Mouse (Mus musculus) adipocyte (in vitro differentiated cells): Measurements from ENCODE around the gene Ifitm6.
A peak's percentile ranks its signal among the peaks of the same experiment; 100 is the strongest.
"Not testable (repeated sequence)": the region's sequence is repeated elsewhere in the genome, so short reads cannot be mapped to it uniquely, and the experiment has no call there.

Source experiments
- DNase-seq: peaks from one replicate; pipeline ENCODE4 v3.0.0-alpha.2; 2016; ENCODE audit warnings: low spot score

Gene Ifitm6

DNA sequence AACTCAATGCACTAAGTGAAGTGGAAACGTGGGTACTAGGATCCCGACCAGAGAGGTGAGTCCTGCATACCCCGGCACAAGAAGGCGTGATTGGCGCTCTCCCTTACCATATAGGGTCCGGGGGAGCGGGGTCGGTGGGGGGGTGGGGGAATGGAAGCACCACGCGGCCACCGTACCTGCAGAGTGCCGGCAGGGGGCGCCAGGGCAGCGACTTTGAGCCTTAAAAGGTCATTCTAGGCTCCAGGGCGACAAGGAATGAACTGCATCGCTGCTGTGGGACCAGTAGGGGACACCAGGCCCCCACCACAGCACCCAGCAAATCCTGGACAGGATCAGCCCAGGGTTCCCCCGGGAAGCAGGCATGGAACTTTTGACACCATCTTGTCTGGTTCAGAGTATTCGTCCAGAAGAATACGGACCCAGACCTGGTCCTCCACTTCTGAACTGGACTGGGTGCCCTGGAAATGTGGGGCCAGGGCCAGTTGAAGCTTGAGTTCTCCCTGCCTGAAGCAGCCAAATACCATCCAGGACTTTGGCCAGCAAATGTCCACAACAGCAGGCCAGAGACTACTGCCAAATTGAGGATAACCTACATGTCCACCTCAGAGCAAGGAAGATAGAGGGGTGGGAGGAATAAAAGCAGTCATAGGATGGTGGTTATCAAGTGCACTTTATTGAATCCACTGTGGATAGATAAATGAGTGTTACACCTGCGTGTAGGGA is 8.6 kb downstream of the Ifitm6 start:
- peak; percentile 85 for DNase-seq

DNA sequence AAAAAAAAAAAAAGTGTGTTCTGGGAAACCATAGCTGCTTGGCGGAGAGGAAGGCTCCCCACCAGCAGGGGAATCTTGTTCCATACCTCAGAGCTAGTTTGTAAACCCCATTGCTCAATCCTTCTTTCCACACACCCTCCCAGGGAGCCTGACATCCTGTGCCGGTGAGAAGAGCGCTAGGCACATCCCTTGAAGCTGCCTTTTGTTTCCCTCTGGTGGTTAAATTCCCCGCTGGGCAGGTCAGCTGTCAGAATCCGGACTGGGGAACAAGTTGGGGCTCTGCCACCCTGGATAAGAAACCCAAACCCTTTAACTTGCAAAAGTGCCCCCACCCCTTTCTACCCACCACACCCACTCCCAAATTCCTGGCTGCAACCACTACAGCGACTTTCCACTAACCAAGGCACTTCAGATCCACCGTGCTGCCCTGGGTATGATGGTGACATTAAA is 9.4 kb downstream of the Ifitm6 start:
- DNase-seq, result peak; percentile 53

DNA sequence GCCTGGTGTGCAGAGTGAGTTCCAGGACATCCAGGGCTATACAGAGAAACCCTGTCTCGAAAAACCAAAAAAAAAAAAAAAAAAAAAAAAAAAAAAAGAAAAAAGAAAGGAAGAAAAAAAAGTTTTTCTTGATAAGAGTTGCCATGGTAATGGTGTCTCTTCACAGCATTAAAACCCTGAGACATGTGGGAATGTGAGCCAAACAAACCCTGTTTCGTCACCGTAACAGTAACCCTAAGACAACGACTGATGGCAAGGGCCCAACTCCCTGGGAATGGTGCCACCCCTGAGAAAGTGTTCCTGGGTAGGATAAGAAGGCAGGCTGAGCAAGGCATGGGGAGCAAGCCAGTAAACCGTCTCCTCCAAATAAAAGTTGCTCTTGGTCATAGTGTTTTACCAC is 10.8 kb downstream of the Ifitm6 start:
- DNase-seq, result peak; percentile 94

DNA sequence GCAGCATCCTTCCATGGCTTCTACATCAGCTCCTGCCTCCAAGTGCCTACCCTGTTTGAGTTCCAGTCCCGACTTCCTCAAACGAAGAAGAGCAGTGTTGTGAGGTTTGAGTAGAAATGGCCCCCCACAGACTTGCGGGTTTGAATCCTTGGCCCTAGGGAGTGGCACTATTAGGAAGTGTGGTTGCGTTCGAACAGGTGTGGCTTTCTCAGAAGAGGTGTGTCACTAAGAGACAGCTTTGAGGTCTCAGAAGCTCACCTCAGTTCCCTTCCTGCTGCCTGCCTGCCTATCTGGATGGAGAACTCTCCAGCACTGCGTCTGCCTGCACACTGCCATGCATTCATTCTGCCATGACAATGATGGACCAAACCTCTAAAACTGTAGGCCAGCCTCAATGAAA is 11.3 kb downstream of the Ifitm6 start:
- no peak for DNase-seq

DNA sequence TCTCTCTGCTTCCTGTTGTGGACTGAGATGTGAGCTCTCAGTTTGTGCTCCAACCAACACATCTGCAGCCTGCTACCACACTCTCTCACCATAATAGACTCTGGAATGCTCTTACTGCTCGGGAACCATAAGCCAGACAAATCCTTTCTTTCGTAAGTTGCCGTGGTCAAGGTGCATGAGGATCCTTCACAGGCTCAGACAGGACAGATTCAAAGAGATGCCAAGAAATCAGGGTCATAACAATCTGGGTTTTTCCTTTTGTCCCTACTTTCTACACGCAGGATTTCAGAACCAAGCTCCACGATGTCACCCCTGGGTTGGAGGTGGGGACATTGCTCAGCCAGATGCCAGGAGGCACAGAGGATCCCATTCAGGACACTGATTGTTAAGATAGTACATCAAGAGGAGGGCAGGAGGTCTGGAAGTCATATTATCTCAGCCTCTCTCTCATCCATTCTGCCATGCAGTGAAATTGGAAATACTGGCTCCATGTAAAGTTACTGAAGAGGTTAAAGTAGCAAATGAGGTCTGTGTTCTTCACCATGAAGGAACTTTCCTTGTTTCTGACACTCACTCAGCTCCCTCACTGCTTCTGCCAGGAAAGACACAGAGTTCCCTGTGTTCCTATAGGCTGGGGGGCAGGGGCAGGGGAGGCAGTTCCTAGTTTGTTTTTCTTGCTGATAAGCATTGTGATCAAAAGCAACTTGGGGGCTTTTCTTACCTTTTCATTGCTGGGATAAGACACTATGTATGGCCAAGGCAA is 14.3 kb downstream of the Ifitm6 start:
- DNase-seq, result no peak

DNA sequence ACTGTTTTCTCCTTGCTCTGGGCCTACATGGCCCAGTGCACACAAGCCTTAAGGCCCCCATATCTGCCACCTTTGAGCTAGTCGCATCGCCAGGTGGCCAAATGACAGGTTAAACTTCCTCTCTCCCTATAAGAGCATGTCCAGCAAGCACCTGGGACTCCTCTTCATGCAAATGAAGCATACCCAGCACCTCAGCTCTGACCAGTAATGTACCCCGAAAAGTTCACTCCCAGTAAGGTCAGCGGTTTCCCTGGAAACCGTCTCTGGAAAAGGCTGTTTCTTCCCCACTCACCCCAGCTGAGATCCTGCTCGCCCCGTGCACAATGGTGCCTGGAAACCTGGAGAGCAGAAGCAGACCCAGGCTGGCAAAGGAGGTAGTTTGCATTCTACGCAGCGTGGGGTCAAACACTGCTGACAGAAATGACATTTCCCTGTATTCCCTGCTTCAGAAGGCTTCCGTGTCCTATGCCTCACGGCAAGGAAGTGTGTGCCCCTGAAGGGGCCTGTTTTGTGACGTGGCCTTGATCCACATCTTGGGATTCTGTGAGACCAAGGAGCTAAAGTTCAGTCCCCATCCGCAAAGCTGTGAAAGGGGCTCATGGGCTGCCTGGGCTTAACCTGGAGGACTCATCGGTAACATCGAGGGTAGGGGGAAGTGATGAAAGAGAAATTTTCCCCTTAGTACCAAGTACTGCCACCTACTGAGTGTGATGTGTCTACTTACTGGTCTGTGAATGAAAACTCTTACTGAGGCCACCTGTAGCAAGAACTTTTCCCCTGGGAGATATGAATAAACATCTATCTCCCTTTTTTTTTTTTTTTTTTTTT is 16.6 kb downstream of the Ifitm6 start:
- DNase-seq, result no peak

DNA sequence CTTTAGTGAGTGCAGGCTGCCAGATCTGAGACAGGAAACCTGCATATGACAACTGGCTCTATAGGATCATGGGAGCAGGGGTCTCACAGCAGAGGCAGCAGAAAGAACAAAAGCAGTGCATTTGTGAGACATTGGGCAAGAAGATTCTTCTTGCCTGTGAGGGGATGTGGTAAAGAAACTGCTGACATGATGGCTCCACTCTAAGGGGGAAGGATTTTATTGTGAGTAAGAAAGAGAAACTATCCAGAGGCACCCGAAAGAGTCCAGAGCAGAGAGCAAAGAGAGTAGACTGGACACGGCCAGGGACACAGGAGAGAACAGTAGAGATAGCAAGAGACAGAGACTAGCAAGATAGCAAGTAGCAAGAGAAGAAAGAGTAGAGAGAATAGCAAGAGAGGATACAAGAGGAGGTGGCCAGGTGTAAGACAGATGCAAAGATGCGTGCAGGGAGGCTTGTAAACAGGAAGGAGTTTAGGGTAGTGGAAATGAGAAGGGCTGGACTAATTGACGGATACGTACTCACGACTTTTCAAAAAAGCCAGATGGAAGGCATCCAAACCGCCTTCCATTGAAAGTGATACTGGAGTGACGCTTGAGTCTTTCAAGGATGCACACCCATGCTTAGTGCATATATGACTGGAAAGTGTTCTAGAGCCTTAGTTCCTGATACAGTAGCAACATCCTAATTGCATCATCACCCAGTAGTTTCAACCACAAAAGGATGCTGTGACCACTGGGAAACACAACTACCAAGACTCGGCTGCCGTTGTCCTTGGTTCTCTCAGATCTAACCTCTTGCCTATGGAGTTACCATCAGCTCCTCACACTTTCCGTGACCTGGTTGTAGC is 18.6 kb downstream of the Ifitm6 start:
- DNase-seq, result no peak

DNA sequence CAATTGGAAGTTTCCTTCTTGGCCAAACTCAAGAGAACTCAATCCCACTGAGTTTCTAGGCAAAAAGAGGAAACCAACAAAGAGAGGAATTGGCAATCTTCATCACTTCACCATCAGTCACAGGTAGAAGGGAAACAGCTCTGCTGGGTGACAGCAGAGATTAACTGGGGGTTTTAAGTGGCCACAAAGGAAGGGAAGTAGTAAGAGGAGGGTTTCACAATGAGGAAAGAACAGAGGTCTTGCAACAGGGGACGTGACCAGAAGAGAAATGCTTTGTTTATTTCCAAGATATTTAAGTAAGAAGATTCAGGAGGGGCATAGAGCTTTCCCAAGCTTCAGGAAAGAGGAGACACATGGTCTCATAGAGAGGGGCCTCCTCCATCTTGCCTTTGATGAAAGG is 19.9 kb downstream of the Ifitm6 start:
- no peak for DNase-seq

DNA sequence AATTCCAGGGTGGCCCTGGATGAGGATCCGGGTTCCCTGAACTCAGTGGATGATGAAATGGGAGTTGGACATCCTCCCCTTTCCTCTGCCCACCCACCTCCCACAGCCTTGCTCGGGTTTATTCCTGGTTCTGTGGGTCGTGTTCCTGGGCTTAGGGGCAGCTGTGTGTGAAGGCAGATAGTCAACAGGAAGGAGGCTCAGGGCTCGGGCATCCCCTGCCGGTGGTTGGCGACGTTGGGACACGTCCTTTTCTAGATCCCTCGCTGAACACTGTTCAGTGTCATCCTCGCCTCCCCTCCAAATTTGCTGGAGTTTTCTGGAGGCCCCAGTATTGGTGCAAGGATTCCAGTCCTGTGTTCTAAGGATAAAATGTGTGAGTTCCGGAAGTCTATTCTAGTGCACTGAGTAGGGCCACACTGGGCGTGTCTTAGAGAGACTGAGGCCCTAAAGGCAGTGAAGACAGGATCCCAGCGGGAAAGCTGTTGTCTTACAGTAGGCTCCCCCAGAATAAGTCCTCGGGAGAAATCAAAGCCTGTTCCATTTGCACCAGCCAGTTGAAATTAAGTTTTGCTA is 26.5 kb downstream of the Ifitm6 start:
- no peak for DNase-seq

DNA sequence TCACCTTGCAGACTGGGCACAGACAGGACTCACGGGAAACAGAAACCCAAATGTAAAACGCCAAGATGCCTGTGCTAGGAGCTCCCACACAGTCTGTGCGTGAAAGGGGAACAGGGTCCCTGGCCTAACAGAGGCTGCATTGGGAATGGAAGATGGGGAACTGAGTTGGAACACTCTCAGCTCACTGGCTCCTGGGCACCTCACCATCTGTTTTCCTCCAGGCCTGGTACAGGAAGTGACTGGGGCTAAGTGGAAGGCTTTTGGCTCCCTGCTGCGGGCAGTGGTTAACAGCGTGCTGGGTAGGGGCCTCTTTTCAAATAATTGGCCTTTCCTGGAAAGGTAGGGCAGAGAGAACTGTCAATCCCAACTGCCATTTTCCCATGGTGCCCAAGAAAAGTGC is 27.1 kb downstream of the Ifitm6 start:
- no peak for DNase-seq

DNA sequence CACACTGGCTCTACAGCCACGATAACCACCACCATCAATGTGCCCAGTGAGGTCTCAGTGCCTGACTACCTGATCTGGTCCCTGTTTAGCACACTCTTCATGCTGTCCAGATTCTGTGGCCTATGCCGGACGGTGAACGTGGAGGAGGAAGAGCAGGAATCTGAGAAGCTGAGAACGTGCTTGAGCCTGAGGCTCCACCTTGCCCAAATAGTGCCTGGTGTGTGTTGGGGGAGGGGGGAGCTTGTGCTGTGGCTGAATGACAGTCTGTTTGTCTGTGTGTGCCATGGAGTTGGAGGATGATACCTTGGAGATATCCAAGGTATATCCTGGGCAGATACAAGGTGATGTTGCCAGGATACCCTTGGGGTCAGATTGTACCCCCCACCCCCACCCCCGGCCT is 27.5 kb downstream of the Ifitm6 start:
- DNase-seq, result no peak

DNA sequence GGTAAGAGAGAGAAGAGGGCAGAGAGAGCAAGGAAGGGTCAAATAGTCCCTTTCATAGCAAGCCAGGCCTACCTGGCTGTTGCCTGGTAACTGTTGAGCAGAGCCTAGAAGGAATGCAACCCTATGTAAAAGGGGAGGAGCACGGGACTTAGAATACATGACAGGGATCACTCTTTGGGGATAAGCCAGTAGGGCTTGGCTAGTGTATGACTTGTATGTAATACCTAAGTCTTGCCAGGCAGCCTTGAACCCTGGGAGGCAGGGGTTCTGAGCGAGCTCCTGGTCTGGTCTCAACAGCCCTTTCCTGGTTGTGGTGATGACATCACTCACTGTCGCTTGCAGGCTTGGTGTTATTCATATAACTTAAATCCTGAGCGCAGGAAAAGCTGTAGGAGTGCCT is 28.7 kb downstream of the Ifitm6 start:
- no peak for DNase-seq

DNA sequence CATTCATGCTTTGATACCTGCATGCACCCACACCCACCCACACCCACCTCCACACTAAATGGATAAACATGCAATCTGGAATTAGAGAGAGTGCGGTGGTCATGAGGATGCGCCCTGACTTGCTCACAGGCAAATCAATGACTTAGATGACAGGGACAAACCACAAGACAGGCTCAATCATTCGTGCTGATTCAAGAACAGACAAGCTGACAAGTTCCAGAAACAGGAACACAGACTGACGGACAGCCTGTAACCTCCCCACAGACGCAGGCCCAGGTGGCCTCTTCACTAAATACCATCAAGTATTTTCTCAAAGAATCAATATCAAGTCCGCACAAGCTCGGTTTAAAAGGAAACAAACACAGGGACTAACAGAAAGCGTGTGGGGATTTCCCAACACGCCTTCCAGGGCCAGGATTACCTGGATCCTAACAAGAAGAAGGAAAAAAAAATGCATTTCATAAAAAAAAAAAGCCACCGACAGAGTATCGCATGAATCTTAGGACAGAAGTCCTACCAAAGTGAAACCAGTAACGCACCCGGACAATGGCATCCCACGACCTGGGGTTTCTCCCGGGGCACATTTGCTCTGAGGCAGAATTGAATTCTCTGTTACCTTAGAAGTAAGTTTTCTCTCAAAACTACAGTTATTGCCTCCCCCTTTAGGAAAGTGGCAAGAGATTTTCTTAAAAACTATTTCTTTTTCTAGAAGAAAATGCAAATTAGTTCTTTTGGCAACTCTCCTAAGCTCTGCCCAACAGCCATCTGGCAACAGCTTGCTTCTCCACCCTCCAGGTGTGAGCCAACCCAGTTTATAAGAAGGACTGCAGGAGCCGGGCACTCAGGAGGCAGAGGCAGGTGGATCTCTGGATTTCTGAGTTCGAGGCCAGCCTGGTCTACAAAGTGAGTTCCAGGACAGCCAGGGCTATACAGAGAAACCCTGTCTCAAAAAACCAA is 30.3 kb downstream of the Ifitm6 start:
- no peak for DNase-seq

DNA sequence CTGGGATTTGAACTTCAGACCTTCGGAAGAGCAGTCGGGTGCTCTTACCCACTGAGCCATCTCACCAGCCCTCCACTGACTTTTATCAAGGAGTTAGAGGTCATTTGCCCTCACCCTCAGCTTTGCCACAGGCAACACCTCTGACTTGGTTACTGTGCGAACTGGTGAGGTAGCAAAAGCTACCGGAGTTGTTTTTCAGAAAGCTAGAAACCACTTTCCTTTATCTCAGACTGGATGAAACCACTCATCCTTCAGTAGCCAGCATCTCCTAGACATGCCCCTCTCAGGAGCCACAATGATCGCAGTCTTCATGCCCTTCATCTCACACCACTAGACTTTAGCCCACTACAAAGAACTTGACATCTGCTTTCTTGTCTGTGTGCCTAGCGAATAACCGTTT is 34.8 kb downstream of the Ifitm6 start:
- no peak for DNase-seq

DNA sequence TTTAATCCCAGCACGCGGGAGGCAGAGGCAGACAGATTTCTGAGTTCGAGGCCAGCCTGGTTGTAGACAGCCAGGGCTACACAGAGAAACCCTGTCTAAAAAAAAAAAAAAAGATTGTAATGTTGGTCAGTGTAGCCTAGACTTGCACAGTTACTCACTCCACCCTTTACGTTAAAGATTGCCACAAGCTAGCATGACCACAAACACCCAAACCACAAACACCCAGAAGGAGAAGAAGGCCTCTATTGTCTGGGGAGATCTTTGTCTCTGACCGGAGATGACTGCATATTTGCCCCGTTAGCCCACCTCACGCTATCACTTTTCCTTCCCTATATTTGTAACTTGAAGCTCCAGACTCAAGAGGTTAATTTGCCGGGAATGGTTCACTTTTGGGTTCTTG is 36.0 kb downstream of the Ifitm6 start:
- DNase-seq, result no peak

DNA sequence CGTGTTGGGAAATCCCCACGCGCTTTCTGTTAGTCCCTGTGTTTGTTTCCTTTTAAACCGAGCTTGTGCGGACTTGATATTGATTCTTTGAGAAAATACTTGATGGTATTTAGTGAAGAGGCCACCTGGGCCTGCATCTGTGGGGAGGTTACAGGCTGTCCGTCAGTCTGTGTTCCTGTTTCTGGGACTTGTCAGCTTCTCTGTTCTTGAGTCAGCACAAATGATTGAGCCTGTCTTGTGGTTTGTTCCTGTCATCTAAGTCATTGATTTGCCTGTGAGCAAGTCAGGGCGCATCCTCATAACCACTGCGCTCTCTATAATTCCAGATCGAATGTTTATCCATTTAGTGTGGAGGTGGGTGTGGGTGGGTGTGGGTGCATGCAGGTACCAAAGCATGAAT is 41.0 kb downstream of the Ifitm6 start:
- not testable (repeated sequence) for DNase-seq

DNA sequence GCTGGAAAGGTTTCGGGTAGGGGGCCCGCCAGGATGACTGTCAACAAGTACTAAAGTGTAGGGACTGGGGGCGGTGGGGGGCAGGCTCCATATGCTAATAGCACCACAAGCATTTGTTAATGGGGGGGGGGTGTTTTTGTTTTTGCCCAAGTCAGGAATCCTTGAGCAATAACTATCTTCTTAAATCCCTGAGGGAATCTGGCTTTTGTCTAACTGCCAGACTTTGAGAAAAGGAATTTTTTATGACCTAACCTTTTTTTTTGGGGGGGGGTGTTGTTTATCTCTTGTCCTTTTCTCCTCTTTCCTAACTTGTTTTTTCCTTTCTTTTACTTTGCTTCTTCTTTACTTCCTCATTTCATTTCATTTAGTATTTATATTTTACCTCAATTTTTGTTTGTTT is 42.3 kb downstream of the Ifitm6 start:
- peak; percentile 76 for DNase-seq

DNA sequence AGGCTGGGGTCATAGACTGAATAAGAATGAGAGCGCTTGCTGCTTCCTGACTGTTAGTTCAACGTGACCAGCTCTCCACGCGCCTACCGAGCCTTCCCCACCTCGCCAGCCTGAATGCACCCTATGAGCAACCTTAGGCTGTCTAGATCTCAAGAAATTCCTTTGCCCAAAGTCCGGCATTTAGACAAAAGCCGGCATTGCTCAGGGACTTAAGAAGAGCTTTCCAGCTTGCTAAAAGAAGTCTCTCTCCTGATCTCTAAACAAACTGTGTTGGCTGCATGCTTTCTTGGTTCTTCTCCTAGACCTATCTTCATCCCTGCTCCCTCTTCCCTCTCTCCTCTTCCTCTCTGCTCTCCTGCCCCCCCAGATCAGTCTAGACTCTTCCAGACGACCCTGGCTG is 42.8 kb downstream of the Ifitm6 start:
- DNase-seq, result no peak

DNA sequence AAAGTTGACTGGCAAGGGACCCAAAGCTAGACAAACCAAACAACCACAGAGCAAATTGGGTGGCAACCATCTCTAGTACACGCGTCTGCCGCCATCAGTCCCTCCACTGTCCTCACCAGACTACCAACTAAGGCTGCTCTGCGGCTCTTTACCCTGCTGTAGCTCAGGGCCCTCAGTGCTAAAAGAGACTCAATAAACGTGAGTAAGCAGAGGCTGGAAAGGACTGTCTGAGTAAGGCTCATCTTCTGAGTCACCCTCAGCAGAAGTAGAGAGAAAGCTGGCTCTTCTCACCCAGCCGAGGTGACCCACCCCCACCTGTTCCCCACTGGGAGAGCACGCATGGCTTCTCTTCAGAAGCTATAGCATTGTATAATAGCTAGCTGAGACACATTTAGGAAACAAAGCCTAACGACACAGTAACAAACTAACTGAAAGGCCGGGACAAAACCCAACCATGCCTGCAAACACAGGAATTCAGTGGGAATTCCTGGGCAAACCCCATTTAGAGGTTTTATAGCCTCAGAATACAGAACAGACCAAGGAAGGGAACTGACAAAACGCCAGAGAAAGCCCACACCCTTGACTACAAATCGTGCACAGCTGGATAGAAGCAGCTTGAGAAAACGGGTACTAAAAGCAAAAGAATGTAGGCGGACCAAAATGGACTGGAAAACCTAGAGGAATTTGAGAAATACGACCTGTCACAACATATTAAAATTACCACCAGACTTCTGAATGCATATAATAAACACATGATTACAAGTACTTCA is 44.1 kb downstream of the Ifitm6 start:
- no peak for DNase-seq
